Mouse (Mus musculus) thymus, postnatal 0 days (tissue): Measurements from ENCODE around the gene Fam169a. TPM values are rescaled to one million over a fixed set of nuclear protein-coding genes. Genes with fewer than 3 reads are reported as not detected.
"Not testable (repeated sequence)": the region's sequence is repeated elsewhere in the genome, so short reads cannot be mapped to it uniquely, and the experiment has no call there.

ENCODE experiments used
- DNase-seq: peaks from one replicate; pipeline ENCODE4 v3.0.0-alpha.2; 2015; ENCODE audit warnings: low spot score
- polyA plus RNA-seq: library from polyadenylated mRNA; unstranded; fragments of >200 nt; fragmentation: Nextera tagmentation; extraction: Ambion mirVana; gene quantifications from 2 replicates; pipeline ENCODE4 v1.2.1, GENCODE M21; 2015

Gene Fam169a
- polyA plus RNA-seq: 0.41 and 0.52 TPM in 2 replicates

- no peak for DNase-seq
Measured at GRCm38 (mm10) chr13:97066649-97067550, at the start of gene Fam169a. Gene Fam169a, plus strand, starts transcription at chr13:97067286.

- DNase-seq: no peak
Measured at GRCm38 (mm10) chr13:97017711-97018110, 49.4 kb upstream of the Fam169a start.

GRCm38 (mm10) chr13:97020122-97020521 lies 47.0 kb upstream of the Fam169a start:
- DNase-seq: no peak

- DNase-seq: no peak
Measured at GRCm38 (mm10) chr13:97021906-97022305, 45.2 kb upstream of the Fam169a start.

GRCm38 (mm10) chr13:97030075-97030474 lies 37.0 kb upstream of the Fam169a start:
- DNase-seq: no peak

GRCm38 (mm10) chr13:97034262-97034661 lies 32.8 kb upstream of the Fam169a start, which contains the start of gene 1700029F12Rik:
Gene 1700029F12Rik, minus strand, starts transcription at chr13:97034362.
- no peak for DNase-seq

GRCm38 (mm10) chr13:97051158-97051557 lies 15.9 kb upstream of the Fam169a start:
- DNase-seq: no peak

GRCm38 (mm10) chr13:97052667-97053066 lies 14.4 kb upstream of the Fam169a start:
- peak; percentile 56 for DNase-seq

GRCm38 (mm10) chr13:97053844-97054243 lies 13.2 kb upstream of the Fam169a start:
- DNase-seq: no peak

- DNase-seq: no peak
Measured at GRCm38 (mm10) chr13:97057817-97058216, 9.3 kb upstream of the Fam169a start.

- DNase-seq: no peak
Measured at GRCm38 (mm10) chr13:97059746-97060145, 7.3 kb upstream of the Fam169a start.

- no peak for DNase-seq
Measured at GRCm38 (mm10) chr13:97060331-97060730, 6.8 kb upstream of the Fam169a start.

GRCm38 (mm10) chr13:97062151-97062550 lies 4.9 kb upstream of the Fam169a start:
- no peak for DNase-seq

- no peak for DNase-seq
Measured at GRCm38 (mm10) chr13:97063431-97063830, 3.7 kb upstream of the Fam169a start.

GRCm38 (mm10) chr13:97064413-97064812 lies 2.7 kb upstream of the Fam169a start:
- no peak for DNase-seq

- not testable (repeated sequence) for DNase-seq
Measured at GRCm38 (mm10) chr13:97064844-97065621, 2.1 kb upstream of the Fam169a start.

GRCm38 (mm10) chr13:97067691-97068090 lies 605 bp downstream of the Fam169a start:
- no peak for DNase-seq

- no peak for DNase-seq
Measured at GRCm38 (mm10) chr13:97068151-97068550, 1.1 kb downstream of the Fam169a start.

- DNase-seq: no peak
Measured at GRCm38 (mm10) chr13:97070931-97071625, 4.0 kb downstream of the Fam169a start.

GRCm38 (mm10) chr13:97071626-97072241 lies 4.6 kb downstream of the Fam169a start:
- DNase-seq: peak; percentile 9

GRCm38 (mm10) chr13:97073497-97073896 lies 6.4 kb downstream of the Fam169a start:
- no peak for DNase-seq
